Mouse (Mus musculus) kidney, adult 18-20 months (tissue): ENCODE measurements around the gene Ccdc188.

Experiments
- DNase-seq: peaks from one replicate; pipeline ENCODE4 v3.0.0; 2021

The Ccdc188 gene

DNA sequence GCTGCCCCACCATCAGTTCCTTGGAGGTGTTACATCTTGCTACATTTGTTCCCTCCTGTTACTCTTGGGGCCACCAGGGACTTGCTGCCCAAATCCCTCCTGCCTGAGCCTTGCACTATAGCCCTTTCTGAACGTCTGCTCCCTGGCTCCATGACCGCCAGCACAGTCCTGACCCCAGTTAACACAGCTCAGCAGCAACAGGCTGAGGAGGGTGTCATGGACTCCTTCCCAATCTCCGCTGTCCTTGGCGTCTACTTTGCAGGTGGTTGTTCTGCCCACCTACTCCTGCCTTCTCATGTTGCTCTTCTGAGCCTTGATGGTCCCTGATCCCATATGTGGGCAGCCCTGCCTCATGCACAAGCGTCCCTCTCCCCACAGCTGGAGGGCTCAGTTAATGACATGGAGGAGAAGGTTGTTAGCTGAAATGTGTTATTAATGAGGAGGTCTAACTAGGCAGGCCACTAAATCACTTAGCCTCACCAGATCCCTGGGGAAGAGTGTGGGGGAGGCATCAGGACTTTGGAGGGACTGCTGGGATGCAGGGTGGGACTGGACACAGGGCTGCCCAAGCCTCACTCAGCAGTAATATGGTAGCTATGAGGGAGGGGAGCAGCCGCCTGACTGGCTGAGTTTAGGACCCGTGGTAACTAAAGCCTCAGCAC lies 14.1 kb upstream of the Ccdc188 start:
- no peak for DNase-seq

DNA sequence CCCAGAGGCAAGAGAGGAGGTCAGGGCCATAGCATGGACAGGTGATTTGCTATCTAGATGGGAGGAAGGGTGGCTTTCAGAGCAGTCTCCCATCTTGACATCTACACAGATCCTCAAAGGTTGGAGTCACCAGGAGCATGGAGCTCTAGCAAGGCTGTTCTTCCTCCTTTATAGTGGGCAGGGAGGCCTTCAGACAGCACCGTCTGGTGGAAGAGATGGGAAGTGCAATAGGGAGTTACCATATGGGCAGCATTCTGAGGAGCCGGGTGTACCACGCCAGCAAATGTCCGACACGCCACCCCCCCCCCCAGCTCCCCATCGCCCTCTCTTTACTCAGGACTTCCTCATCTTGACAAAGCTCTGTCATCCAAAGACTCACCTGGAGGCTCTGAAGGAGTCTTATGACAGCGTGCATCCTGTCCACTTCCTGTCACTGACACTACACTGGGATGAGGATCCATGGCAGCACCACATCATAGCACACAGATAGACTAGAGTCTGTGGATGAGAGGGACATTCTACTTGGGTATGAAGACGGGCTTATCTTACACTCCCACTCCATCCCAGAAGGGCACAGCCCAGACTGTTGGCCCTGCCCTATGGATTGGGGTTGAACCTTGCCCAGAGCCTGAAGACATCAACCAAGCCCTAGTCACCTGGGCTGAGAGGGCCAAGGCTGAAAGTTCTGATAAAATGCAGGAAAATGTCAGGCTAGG lies 6.8 kb upstream of the Ccdc188 start:
- peak; percentile 65 for DNase-seq

DNA sequence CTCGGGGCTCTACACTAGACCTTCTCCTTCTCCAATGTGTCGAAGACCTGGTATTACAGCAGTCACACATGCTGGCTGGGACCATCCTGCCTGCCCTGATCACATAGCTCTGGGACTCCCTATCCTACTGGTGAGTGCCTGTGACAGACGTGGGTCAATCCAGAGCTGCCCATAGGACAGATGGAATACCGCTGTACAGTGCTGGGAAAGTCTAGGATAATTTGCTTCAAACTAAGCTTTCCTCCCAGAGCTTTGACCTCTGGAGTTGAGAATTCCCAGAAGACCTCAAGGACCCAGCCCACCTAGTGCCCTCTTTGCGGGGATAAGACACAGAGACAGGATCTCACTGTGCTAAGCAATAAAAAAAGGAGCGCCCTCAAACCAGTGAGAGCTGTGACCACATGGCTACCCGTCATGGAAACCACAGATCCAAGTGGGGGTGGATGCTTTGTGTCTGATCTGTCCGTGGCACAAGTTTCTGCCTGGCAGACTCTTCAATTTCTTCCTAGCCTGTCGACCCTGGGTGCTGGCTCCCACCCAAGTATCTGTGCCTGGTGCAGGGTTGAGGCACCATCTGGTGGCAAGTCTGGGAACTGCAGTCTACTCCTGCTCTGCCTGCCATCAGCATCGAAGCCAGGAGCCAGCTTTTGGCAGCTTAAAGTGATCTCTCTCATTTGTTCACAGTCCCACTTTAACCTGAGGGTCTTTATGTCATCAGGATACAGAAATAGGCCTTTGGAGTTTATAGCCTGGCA lies 6.1 kb upstream of the Ccdc188 start:
- DNase-seq: peak; percentile 89

DNA sequence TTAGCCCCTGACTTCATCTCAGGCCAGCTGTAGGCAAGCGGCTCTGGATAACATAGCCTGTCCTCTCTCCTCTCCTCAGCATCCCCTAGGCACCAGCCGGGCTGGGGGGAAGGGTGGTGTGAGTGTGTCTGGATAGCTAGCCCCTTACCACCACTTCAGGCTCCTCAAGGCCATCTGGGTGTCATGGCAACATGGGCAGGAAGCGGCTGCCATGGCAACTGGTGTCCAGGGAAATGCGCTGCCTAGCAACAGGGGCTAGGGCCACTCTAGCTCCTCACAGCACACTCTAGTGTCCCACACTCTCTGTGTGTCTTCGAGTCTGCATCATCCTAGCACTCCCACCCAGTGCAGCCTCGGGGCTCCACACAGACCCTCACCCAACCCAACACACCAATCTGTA lies 4.0 kb upstream of the Ccdc188 start:
- DNase-seq: no peak

DNA sequence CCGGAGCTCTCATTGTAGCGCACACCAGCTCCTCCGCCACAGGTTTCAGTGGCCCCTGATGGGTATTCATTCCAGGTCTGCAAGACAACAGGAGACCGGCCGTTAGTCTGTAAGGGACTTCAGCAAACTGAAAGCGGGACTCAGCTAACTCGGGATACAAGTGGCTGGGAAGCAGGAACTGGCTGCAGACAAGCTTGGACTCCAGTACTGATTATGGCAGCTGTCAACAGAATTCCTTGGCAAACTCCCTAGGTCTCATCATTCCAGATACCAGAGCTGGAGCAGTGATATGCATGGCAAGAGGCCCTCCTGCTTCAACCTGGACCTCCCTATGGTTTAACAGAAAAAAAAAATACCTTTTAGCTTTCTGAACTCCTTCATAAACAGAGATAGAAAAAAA lies 2.8 kb upstream of the Ccdc188 start:
- DNase-seq: no peak

DNA sequence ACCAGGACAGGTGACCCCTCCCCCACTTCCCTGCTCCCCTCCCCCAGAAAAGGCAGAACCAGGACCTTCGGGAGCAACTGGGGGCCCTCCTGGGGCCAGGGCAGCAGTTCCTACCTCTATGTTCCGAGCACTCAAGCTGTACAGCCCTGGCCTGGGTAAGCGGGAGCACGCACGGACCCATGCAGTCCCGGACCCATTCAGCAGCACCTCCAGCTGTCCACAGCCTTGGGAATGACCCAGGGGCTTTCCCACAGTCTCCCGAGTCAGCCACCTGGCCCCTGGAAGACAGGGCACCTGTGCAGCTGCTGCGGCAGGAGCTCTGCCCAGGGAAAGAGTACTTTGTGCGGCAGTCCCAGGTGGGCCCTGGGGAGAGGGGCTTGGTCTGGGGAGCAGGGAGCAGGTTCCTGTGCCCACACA lies 909 bp downstream of the Ccdc188 start:
- no peak for DNase-seq

DNA sequence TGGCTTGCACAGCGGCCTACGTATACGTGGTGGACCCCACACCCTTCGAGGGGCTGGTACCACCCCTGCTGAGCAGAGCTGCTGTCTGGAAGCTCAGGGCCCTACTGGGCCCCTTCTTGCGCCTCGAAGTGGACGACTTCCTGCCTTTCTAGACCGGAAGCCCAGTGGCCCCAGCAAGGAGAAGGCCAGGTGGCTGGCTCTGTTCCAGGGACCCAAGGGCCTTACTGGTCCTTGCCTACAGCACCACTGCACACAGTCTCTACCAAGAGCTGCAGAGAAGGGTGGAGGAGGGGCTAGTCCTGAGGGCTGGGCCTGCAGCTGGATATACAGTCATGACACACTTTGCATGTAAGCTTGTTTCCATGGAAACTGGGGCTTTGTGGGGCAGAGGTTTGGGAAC lies 2.3 kb downstream of the Ccdc188 start:
- peak; percentile 8 for DNase-seq

DNA sequence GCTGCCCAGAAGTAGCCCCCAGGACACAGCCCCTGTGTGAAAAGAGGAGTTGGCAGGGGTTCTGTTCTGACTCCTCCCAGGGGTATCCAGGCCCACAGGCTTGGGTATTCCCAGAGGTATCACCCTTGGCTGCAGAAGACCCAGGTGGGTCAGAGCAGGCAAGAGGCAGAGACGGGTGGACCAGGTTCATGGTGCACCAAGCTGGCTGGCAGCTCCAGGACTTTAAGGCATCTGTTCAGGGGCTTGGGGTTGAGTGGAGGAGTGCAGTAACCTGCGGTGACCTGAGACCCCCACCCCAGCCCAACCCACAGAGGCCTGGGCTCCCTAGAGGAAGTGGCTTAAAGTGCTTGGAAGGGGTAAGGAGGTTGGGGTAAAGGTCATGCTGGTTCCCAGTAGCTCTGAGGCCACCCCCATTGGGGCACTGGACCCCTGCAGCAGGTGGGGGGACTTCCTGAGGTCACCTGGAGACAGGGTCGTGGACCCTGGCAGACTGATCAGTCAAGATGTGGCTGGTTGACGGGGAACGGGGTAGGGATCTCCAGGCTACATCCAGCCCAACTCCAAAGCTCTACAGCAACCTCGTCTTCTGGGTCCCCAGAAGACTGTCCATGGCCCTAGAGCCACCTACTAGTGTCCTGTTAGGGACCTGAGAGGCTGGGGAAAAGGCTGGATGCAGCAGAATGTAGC lies 3.3 kb downstream of the Ccdc188 start:
- DNase-seq: no peak

DNA sequence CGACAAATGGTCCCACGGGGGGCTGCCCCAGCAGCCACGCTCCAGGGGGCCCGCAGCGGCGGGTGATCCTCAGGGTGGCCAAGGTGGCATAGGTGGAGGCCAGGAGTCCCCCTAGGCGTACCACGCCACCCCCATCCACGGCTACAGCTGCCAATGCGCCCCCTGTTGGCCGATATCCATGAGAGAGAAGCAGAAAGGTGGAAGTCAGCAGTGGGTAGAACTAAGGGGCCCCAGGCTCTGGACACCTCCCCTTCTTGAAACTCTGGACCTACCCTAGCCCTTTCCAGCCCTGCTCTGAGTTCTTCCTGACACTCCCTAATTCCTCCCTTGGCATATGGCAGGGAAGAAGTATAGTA lies 3.8 kb downstream of the Ccdc188 start:
- DNase-seq: peak; percentile 8

DNA sequence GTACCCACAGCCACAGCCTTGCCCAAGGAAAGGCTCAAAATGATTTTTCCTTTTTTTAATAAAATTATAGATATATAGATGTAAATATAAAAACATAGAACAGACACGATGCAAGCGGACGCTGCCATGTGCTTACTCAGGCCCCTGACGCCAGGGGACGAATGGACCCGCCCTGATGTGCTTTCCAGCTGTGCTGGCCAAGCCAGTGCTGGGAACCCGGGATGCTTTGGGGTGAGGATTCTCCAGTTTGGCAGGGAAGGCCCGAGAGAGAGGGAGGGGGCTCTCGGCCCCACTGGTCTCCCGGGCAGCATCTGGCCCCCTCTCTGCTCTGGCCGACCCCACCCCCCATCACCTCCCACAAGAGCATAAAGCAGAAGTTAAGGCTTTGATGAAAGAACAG lies 4.5 kb downstream of the Ccdc188 start:
- DNase-seq: no peak

DNA sequence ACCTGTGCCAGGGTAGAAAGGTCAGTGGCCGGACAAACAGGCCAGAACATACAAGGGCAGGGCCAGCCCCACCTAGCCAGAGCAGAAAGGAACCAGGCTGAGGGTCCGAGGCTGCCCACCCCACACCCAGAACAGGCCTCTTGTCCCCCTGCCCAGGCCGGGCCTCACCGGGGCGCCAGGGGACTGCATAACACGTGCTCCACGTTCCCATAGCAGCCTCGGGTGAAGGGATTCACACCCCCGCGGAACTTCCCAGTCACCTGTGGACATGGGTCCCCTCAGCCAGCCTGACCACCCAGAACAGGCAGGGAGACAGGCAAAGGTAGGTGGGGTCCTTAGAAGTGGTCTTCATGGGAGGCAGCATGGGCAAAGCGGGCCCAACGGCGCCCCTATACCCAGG lies 9.5 kb downstream of the Ccdc188 start:
- DNase-seq: no peak

DNA sequence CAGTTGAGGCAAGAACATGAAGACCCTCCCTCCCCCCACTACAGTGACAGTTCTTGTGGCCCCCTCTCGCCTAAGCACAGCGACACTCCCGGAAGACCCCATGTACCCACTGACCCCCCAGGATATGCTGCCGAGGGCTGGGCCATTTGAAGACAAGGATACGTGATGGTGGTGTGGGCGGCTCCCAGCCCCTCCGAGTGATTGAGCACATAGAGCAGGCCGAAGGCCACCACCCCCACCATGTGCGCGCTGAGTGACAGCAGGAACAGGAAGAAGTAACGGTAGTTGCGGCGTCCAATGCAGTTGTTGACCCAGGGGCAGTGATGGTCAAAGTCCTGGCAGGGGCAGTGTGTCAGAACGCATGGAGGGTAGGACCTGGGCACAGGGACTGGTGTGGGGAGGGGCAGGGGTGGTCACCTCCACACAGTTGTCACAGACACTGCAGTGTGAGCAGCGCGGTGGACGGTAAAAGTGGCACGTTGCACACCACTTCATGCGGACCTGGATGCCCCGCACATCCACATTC lies 10.3 kb downstream of the Ccdc188 start:
- DNase-seq: no peak

DNA sequence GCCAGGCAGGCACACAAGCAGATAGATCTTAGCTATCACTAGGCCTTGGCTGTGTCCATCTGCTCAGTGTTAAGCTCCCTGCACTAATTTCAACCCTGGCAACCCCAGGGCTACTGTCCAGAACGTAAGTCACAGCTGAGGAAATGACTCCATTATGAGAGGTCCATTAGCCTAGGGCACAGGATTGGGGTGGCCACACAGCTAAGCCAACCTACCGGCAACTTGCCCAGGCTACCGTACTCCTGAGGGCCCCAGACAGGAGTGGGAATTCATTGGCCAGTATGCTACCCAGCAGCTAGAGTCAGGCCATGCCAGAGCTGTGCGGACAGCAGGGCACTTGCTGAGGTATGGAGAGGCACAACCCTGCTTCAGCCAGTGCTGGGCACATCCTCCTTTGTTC lies 11.2 kb downstream of the Ccdc188 start:
- DNase-seq: no peak

DNA sequence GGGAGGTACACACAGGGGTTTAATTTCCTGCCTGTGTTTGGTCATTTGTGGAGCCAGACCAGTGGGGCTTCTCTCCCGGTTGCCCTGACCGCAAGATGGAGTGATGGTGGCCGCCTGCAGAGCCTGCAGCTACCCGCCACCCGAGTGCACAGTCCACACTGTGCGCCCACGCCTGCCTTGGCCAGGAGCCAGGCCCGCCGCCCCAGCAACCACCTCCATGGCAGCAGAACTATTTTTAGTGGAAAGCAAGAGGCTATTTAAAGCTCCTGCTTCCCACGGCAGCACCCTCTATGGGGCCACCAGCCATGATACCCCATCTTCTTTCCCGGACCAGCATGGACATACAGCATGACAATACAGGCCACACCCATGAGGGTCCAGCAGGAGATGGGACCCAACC lies 11.9 kb downstream of the Ccdc188 start:
- DNase-seq: no peak

DNA sequence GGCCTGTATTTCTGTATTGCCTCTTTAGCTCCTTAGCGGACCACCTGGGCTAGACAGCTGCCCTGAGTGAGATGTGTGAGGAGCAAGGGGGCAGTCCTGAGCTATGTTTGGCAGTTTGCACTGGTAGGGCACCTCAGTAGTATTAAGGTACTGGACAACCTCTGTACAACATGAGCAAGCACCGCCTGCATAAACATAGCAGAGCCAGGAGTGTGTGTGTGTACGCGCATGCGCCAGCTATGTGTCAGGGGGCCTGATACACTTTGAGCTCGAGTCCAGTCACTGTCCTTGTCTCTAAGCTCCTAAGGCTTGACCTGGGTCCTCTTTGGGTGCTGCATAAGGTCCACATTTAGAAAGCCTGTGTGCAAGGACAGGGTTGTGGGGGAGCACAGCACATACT lies 12.9 kb downstream of the Ccdc188 start:
- no peak for DNase-seq

DNA sequence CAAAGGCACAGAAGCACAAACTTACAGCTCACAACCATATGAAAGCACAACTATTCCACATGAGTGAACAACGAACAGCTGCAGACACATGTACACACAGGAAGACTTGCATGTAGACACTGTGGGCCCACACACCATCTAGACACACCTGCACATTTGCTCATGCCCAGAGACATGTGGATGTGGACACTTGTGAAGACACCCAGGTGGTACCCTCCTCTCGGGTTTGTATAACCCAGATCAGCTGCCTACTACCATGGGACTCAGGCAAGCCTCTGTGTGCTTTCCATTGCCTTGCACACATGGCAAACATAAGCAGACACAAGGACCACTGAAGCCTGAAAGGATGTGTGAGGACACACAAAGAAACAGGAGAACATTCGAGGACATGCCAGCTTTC lies 13.4 kb downstream of the Ccdc188 start:
- DNase-seq: no peak

DNA sequence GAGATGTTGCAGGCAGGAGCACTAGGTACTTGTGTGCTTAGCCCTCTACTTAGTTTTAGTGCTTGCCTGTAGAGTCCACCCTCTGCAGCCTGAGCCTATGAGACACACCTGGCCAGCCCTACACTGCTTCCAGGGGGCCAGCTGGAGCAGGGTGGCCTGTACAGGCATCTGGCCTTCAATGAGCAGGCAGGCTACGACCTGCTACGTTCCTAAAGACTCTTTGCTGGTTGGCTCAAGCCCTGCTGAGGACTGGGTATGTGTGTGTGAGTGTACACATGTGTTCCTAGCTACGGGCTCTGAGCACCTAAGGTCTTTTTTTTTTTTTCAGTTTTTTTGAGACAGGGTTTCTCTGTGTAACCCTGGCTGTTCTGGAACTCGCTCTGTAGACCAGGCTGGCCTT lies 13.8 kb downstream of the Ccdc188 start:
- no peak for DNase-seq

DNA sequence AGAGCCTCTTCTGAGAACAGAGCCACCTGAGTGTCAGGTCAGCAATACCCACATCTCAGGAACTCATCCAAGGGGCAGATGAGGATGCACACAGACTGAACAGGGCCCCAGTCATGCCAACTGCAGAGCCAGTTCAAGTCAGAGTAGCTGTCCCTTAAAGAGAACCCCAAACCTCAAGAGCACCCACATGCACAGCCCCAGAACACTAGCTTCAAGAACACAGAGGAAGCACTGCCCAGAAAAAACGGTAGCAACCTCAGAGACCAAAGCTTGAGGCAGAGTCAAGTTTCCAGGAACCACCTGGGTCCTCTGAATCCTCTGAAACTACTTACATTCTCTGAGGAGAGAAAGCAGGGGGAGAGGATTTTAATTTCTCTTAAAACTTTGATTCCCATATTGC lies 15.8 kb downstream of the Ccdc188 start:
- DNase-seq: no peak

DNA sequence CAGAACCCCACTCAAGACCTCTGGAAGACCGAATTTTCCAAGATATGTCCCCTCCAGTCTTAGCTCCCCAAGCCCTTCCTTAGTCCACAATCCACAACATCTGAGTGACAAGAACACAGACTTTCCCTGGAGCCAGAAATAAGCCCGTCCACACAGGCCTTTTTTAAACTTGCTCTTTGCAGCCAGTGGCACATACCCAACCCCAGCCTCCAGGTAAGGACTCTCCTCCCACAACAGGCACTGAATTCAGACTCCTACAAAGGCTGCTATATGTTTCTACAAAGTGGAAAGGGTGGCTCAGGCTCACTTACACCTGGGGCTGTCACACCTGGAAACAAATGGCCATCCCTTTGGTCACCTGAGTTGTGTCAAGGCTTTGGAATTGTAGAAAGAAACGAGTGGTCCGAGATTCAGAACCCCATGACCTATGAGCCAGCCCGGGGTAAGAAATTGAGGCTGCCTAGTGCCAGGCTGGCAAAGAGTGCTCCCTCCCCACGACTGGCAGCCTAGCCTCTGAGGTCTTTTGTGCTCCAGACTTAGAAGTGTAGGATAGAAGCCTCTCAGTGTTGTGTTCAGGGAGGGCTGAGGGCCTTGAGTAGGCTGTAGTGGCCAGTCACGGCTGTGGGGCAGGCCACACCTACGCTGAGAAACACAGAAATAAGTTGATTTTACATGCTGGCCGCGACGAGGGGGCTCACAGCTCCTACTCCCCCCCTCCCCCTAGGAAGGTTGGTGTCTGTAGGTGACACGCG lies 16.4 kb downstream of the Ccdc188 start:
- DNase-seq: peak; percentile 27

DNA sequence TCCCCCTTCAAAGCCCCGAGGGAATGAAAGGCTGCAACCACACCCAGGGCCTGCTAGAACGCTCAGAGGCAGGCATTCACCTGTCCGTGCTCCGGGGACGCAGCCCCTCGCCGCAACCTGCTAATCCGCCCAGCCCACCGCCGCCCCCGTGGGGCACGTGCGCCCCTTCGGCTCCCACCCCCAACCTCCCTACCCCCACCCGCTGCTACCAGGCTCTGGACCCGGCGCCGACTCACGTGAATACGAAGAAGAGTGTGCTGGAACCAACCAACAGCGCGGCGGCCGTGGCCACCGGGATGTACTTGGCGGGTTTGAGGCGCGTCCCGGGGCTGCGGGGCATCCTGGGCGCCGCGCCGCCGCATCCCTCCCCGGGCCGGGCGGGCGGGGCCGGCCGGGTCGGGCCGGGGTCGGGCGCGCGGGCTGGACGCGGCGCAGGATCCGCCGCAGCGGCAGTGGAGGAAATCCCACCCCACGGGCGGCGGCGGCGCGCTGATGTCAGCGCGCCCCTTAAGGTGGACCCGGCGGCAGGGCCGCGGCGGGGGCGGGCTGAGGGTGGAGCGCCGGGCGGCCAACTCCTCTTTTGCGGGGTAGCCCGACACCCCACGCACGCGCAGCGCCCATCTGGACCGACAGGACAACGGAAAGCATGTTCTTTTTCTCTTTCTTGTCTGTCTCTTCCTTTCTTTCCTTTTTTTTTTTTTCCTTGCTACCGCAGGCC lies 17.2 kb downstream of the Ccdc188 start, which contains the start of gene Zdhhc8:
TSS of gene Zdhhc8 (minus strand) at position 466 of the 718 bp plus-strand sequence.
- DNase-seq: no peak

DNA sequence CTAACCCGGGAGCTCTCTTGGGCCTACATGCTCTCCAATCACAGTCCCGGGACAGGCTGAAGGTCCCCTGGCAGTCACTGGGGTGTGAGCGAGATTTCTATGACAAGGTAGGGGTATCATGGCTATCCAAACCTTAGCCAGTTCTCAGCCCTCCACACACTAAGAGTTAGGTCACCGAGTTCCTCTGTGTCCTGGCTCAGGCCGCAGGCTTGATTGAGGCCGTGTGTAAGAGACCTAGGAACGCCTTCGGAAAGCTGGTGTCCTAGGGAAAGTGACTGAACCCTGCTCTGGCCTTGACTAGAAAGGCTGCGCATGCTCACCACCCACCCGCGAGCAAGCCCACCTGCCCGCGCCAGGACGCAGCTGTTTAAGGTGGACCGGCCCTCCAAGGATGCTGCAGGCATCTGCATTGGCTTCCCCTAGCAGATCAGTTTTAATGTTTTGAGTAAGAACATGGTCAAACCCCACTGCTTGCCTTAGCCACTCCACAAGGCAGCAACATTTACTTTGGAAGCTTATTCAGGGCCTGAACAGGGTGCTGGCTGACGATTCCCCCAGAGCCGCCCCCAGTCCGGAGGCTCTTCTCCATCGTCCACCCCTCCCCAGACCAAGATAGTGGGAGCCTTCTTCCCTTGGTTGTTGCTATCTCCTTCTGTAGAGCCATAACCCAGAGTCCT lies 17.8 kb downstream of the Ccdc188 start:
- peak; percentile 78 for DNase-seq
